Mouse (Mus musculus): ENCODE results near the gene Fndc3b.

Fndc3b gene

DNA sequence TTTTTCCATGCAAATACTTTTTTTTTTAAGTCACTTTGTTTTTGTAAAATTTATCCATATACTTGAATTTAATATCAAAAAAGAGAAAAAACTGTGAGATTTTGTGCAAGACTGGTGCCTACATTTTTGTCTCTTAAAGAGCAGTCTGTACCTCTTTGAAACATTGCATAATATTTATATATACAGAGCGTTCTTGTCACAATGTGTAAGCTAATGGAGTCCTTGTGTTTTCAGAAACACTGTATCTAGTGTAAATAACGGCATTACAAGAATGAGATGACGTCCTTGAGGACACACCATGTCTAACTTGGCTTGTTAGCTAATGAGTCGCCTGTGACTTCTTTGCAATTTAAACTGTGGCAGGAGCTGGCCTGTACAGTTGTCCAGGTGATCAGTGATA, 333.2 kb downstream of the Fndc3b start:
- DNase-seq = no peak

DNA sequence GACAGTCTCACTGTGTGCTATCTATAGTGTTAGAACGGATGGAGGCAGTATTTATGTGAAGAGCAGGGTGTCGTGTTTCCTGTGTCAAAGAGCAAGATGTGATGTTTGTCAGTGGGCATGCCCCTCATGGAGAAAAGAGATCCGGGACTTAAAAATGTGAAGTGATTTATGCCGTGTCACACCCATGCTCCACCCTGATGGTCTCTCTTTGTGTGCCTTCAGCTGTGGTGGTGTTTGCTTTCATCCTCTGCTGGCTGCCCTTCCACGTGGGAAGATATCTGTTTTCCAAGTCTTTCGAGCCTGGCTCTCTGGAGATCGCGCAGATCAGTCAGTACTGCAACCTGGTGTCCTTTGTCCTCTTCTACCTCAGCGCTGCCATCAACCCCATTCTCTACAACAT, 336.7 kb downstream of the Fndc3b start:
- no peak for DNase-seq

DNA sequence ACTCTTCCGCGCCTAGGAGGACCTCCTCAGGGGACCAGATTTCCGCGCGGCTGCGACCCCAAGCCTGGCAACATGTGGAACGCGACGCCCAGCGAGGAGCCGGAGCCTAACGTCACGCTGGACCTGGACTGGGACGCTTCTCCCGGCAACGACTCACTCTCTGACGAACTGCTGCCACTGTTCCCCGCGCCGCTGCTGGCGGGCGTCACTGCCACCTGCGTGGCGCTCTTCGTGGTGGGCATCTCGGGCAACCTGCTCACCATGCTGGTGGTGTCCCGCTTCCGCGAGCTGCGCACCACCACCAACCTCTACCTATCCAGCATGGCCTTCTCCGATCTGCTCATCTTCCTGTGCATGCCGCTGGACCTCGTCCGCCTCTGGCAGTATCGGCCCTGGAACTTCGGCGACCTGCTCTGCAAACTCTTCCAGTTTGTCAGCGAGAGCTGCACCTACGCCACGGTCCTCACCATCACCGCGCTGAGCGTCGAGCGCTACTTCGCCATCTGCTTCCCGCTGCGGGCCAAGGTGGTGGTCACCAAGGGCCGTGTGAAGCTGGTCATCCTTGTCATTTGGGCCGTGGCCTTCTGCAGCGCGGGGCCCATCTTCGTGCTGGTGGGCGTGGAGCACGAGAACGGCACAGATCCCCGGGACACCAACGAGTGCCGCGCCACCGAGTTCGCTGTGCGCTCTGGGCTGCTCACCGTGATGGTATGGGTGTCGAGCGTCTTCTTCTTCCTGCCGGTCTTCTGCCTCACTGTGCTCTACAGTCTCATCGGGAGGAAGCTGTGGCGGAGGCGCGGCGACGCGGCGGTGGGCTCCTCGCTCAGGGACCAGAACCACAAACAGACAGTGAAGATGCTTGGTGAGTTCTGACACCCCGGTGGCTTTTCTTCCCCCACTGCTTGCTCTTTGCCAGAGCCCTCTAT, 339.1 kb downstream of the Fndc3b start:
- DNase-seq = no peak

DNA sequence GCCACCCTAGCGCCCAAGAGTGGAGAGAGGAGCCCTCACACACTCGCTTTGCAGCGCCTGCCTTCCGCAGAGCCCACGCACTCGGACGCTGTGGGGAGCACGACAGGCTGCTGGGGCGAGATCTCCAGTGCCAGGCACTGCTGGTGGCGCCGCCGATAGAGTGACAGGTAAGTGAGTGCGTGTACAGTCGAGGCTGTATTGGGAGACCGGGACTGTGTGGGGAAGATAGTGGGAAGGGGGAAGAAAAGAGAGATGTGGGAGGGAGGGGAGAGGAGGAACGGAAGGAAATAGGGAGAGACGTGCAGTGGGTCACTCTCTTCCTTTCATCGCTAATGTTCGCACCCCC, 339.9 kb downstream of the Fndc3b start, which contains the start of gene Ghsr:
Gene Ghsr (plus strand): TSS at position 76 of the 346 bp plus-strand sequence.
- DNase-seq = no peak

DNA sequence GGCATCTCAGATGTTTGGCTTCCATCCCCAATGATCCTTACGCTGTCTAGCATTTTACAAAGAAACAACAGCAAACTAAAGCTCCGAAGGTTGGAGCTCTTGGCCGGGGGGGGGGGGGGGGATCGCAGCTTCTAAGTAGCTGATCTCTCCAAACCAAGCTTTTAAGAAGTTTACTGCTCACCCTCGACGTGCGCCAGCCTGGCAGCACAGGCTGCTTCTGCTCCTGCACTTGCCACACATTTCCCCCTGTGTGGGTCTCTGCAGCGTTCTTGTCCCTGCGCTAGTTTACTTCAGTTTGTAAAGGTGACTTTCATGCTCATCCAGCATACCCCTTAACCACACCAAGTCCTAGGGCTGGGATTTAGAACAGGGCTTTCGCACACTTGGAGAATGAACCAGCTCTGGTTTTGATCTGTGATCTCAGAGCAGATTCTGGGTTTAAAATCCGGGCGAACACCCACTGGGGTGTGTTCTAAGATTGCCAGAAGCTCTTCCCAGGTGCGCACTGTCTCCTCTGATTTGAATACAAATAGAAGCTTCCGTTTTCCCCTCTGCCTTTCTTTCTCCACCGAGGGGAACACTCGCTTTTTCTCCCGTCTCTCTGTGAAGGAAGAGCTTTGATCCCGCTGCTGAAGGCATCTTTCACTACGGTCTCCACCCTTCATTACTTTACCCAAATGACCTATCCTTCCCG, 340.4 kb downstream of the Fndc3b start:
- no peak for DNase-seq

DNA sequence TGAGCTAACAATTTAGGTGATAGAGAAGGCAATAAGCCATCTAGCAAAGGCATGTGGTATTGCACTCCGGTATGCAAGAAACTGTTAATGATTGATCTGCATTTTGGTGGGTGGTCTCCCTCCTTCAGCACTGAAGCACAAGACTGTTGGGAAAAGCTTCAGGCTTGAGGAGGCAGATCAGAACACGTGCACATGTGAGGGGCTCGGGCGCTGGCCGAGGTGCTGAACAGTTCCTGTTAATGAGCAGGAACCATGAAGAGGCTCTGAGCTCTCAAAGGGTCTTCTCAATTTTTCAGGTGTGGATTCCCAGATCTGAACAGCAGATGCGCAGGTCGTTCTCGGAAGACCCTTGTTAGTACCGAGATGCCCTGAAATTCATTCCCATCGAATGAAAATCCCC, 341.0 kb downstream of the Fndc3b start:
- DNase-seq = no peak
